Mouse (Mus musculus): ENCODE data around the gene Homer3. TPM values are rescaled to one million over a fixed set of nuclear protein-coding genes. Genes with fewer than 3 reads are reported as not detected.

Gene Homer3
- polyA plus RNA-seq, 1 experiment from 2014 or later = 16.8 TPM

GRCm38 (mm10) chr8:70278175-70278574, 4.5 kb upstream of the Homer3 start:
- Histone ChIP-seq H3K4me1 (ENCODE audit: control insufficient read depth, insufficient read depth, low read length) (0 out of 2 replicates have a peak, but pooled peaks cover 3% of the 10 kb centered on the region), H3K4me2 (ENCODE audit: low read depth, low read length) (no peak overlapping the region), H3K27ac (ENCODE audit: low read depth, low read length) (no peak overlapping the region), H3K4me3 (ENCODE audit: low read depth, low read length) (no peak overlapping the region), H3K36me3 (ENCODE audit: control insufficient read depth, insufficient read depth, low read length) (no peaks in the 10 kb centered on the region), H3K9ac (replicated peaks; ENCODE audit: low read depth, low read length) (0 out of 2 replicates have a peak overlapping the region, but pooled peaks have one; percentile 21), H3K9me3 (ENCODE audit: control insufficient read depth, low read length) (no peaks in the 10 kb centered on the region), H3K27me3 (ENCODE audit: control insufficient read depth, insufficient read depth, low read length) (no peaks in the 10 kb centered on the region)
- ATAC-seq (ENCODE audit: low read depth) = no peak
- WGBS = 64% methylated on average over 15 of the region's 15 CpGs

- 0 out of 2 replicates have a peak, but pooled peaks cover 7% of the 10 kb centered on the region for H3K4me1 ChIP-seq (ENCODE audit: control insufficient read depth, insufficient read depth, low read length)
- H3K4me2 ChIP-seq (ENCODE audit: low read depth, low read length) = no peak overlapping the region
- no peak overlapping the region for H3K9ac ChIP-seq (replicated peaks; ENCODE audit: low read depth, low read length)
- WGBS = 65% methylated on average over 8 of the region's 8 CpGs
- no peak for ATAC-seq (ENCODE audit: low read depth)
- no peaks in the 10 kb centered on the region for H3K36me3 ChIP-seq (ENCODE audit: control insufficient read depth, insufficient read depth, low read length)
- no peaks in the 10 kb centered on the region for H3K9me3 ChIP-seq (ENCODE audit: control insufficient read depth, low read length)
- H3K27ac ChIP-seq (ENCODE audit: low read depth, low read length) = no peak overlapping the region
- no peak overlapping the region for H3K4me3 ChIP-seq (ENCODE audit: low read depth, low read length)
- no peaks in the 10 kb centered on the region for H3K27me3 ChIP-seq (ENCODE audit: control insufficient read depth, insufficient read depth, low read length)
Observed at GRCm38 (mm10) chr8:70279266-70279665, 3.4 kb upstream of the Homer3 start.

GRCm38 (mm10) chr8:70281001-70281400, 1.6 kb upstream of the Homer3 start:
- no peak overlapping the region for H3K4me2 ChIP-seq (ENCODE audit: low read depth, low read length)
- peaks cover 6% of the 10 kb centered on the region; the same call in 1 of the 2 replicates for H3K36me3 ChIP-seq (ENCODE audit: control insufficient read depth, insufficient read depth, low read length)
- H3K27me3 ChIP-seq (ENCODE audit: control insufficient read depth, insufficient read depth, low read length) = no peaks in the 10 kb centered on the region
- 0 out of 2 replicates have a peak, but pooled peaks cover 7% of the 10 kb centered on the region for H3K4me1 ChIP-seq (ENCODE audit: control insufficient read depth, insufficient read depth, low read length)
- no peak overlapping the region; the same call in 1 of the 2 replicates for H3K27ac ChIP-seq (ENCODE audit: low read depth, low read length)
- no peak for ATAC-seq (ENCODE audit: low read depth)
- 51% methylated on average over 3 of the region's 3 CpGs for WGBS
- no peaks in the 10 kb centered on the region for H3K9me3 ChIP-seq (ENCODE audit: control insufficient read depth, low read length)
- no peak overlapping the region for H3K4me3 ChIP-seq (ENCODE audit: low read depth, low read length)
- no peak overlapping the region for H3K9ac ChIP-seq (replicated peaks; ENCODE audit: low read depth, low read length)

- ATAC-seq (ENCODE audit: low read depth) = peak; percentile 70
- no peaks in the 10 kb centered on the region for H3K9me3 ChIP-seq (ENCODE audit: control insufficient read depth, low read length)
- H3K36me3 ChIP-seq (ENCODE audit: control insufficient read depth, insufficient read depth, low read length) = peaks cover 7% of the 10 kb centered on the region; the same call in 1 of the 2 replicates
- no peaks in the 10 kb centered on the region for H3K27me3 ChIP-seq (ENCODE audit: control insufficient read depth, insufficient read depth, low read length)
- H3K4me1 ChIP-seq (ENCODE audit: control insufficient read depth, insufficient read depth, low read length) = 0 out of 2 replicates have a peak, but pooled peaks cover 7% of the 10 kb centered on the region
- H3K4me3 ChIP-seq (ENCODE audit: low read depth, low read length) = peak overlapping the region; percentile 77
- peak overlapping the region; percentile 52 for H3K4me2 ChIP-seq (ENCODE audit: low read depth, low read length)
- H3K27ac ChIP-seq (ENCODE audit: low read depth, low read length) = peak overlapping the region; percentile 39; the same call in 1 of the 2 replicates
- under 1% methylated on average over 50 of the region's 55 CpGs for WGBS
- H3K9ac ChIP-seq (replicated peaks; ENCODE audit: low read depth, low read length) = peak overlapping the region; percentile 80
Observed at GRCm38 (mm10) chr8:70283136-70284077, 780 bp downstream of the Homer3 start.

GRCm38 (mm10) chr8:70284421-70284820, 1.8 kb downstream of the Homer3 start:
- Histone ChIP-seq H3K27ac (ENCODE audit: low read depth, low read length) (no peak overlapping the region), H3K9me3 (ENCODE audit: control insufficient read depth, low read length) (no peaks in the 10 kb centered on the region), H3K27me3 (ENCODE audit: control insufficient read depth, insufficient read depth, low read length) (no peaks in the 10 kb centered on the region), H3K4me3 (ENCODE audit: low read depth, low read length) (no peak overlapping the region), H3K4me2 (ENCODE audit: low read depth, low read length) (no peak overlapping the region), H3K4me1 (ENCODE audit: control insufficient read depth, insufficient read depth, low read length) (0 out of 2 replicates have a peak, but pooled peaks cover 7% of the 10 kb centered on the region), H3K9ac (replicated peaks; ENCODE audit: low read depth, low read length) (no peak overlapping the region), H3K36me3 (ENCODE audit: control insufficient read depth, insufficient read depth, low read length) (peaks cover 10% of the 10 kb centered on the region; the same call in 1 of the 2 replicates)
- ATAC-seq (ENCODE audit: low read depth) = no peak
- 77% methylated on average over 5 of the region's 5 CpGs for WGBS

- ATAC-seq (ENCODE audit: low read depth) = no peak
- WGBS = 96% methylated on average over 15 of the region's 15 CpGs
Observed at GRCm38 (mm10) chr8:70285304-70285703, 2.7 kb downstream of the Homer3 start.

GRCm38 (mm10) chr8:70286737-70287136, 4.1 kb downstream of the Homer3 start:
- 90% methylated on average over 8 of the region's 8 CpGs for WGBS
- peaks cover 18% of the 10 kb centered on the region; the same call in 1 of the 2 replicates for H3K36me3 ChIP-seq (ENCODE audit: control insufficient read depth, insufficient read depth, low read length)
- no peak for ATAC-seq (ENCODE audit: low read depth)
- H3K4me1 ChIP-seq (ENCODE audit: control insufficient read depth, insufficient read depth, low read length) = 0 out of 2 replicates have a peak, but pooled peaks cover 7% of the 10 kb centered on the region
- H3K9me3 ChIP-seq (ENCODE audit: control insufficient read depth, low read length) = no peaks in the 10 kb centered on the region
- H3K9ac ChIP-seq (replicated peaks; ENCODE audit: low read depth, low read length) = no peak overlapping the region
- no peak overlapping the region for H3K27ac ChIP-seq (ENCODE audit: low read depth, low read length)
- no peak overlapping the region for H3K4me3 ChIP-seq (ENCODE audit: low read depth, low read length)
- H3K27me3 ChIP-seq (ENCODE audit: control insufficient read depth, insufficient read depth, low read length) = no peaks in the 10 kb centered on the region
- H3K4me2 ChIP-seq (ENCODE audit: low read depth, low read length) = no peak overlapping the region

More at GRCm38 (mm10) chr8:70285304-70285703, 2.7 kb downstream of the Homer3 start:
- Histone ChIP-seq H3K36me3 (ENCODE audit: control insufficient read depth, insufficient read depth, low read length) (peaks cover 16% of the 10 kb centered on the region; the same call in 1 of the 2 replicates), H3K4me1 (ENCODE audit: control insufficient read depth, insufficient read depth, low read length) (0 out of 2 replicates have a peak, but pooled peaks cover 7% of the 10 kb centered on the region), H3K27ac (ENCODE audit: low read depth, low read length) (no peak overlapping the region), H3K27me3 (ENCODE audit: control insufficient read depth, insufficient read depth, low read length) (no peaks in the 10 kb centered on the region), H3K9me3 (ENCODE audit: control insufficient read depth, low read length) (no peaks in the 10 kb centered on the region), H3K9ac (replicated peaks; ENCODE audit: low read depth, low read length) (no peak overlapping the region), H3K4me3 (ENCODE audit: low read depth, low read length) (no peak overlapping the region), H3K4me2 (ENCODE audit: low read depth, low read length) (no peak overlapping the region)

- Histone ChIP-seq H3K4me3 (ENCODE audit: low read depth, low read length) (no peak overlapping the region), H3K27ac (ENCODE audit: low read depth, low read length) (no peak overlapping the region), H3K27me3 (ENCODE audit: control insufficient read depth, insufficient read depth, low read length) (no peaks in the 10 kb centered on the region), H3K4me1 (ENCODE audit: control insufficient read depth, insufficient read depth, low read length) (no peaks in the 10 kb centered on the region), H3K4me2 (ENCODE audit: low read depth, low read length) (no peak overlapping the region), H3K9me3 (ENCODE audit: control insufficient read depth, low read length) (no peaks in the 10 kb centered on the region), H3K9ac (replicated peaks; ENCODE audit: low read depth, low read length) (no peak overlapping the region), H3K36me3 (ENCODE audit: control insufficient read depth, insufficient read depth, low read length) (peaks cover 66% of the 10 kb centered on the region)
- no peak for ATAC-seq (ENCODE audit: low read depth)
- 83% methylated on average over 5 of the region's 5 CpGs for WGBS
Observed at GRCm38 (mm10) chr8:70293988-70294405, 11.4 kb downstream of the Homer3 start.

- H3K4me2 ChIP-seq (ENCODE audit: low read depth, low read length) = no peak overlapping the region
Observed at GRCm38 (mm10) chr8:70300881-70301280, 18.3 kb downstream of the Homer3 start.

More at GRCm38 (mm10) chr8:70300881-70301280, 18.3 kb downstream of the Homer3 start:
- Histone ChIP-seq H3K36me3 (ENCODE audit: control insufficient read depth, insufficient read depth, low read length) (peaks cover 40% of the 10 kb centered on the region), H3K4me1 (ENCODE audit: control insufficient read depth, insufficient read depth, low read length) (peaks cover 19% of the 10 kb centered on the region), H3K9me3 (ENCODE audit: control insufficient read depth, low read length) (no peaks in the 10 kb centered on the region), H3K9ac (replicated peaks; ENCODE audit: low read depth, low read length) (no peak overlapping the region), H3K27me3 (ENCODE audit: control insufficient read depth, insufficient read depth, low read length) (no peaks in the 10 kb centered on the region), H3K4me3 (ENCODE audit: low read depth, low read length) (no peak overlapping the region), H3K27ac (ENCODE audit: low read depth, low read length) (no peak overlapping the region)
- WGBS = 69% methylated on average over 3 of the region's 3 CpGs
- ATAC-seq (ENCODE audit: low read depth) = no peak
